Mouse (Mus musculus): ENCODE data around the gene Il19. TPM values are rescaled to one million over a fixed set of nuclear protein-coding genes. Genes with fewer than 3 reads are reported as not detected.

Il19 gene
- polyA plus RNA-seq, 1 experiment = not detected

DNA sequence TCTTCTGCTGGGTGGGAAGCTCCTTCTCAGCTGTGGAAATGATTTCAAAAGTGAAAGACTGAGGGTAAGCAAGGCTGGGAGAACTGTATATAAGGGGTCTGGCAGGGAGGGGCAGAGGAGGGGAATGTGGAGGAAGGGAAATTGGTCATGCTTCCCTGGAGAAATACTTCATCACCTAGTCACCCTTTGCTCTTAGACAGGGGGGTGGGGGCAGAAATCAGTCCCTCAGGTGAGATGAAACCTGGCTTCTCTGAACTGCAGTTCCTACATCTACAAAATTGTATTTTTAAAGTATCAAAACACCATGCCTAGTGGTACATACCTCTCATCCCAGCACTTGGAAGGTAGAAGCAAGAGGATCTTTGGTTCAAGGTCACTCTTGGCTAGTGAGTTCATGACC, 52.6 kb downstream of the Il19 start, which contains the start of gene Il24:
Il24 (minus strand) TSS at position 101 of the 400 bp plus-strand sequence.
- no peak within 1 kb of the TSS for H3K27ac ChIP-seq (ENCODE audit: insufficient read depth, low read depth, low read length)
- no peak within 1 kb of the TSS for H3K4me3 ChIP-seq (ENCODE audit: insufficient read depth, low read depth, low read length)
- no peak for TF ChIP-seq CTCF (IDR thresholded peaks at IDR 0.05; ENCODE audit: insufficient read depth, low read depth, low read length)
- TF ChIP-seq POLR2A (IDR thresholded peaks at IDR 0.05; ENCODE audit: insufficient read depth, low read depth, low read length) = no peak
- no peaks in the 10 kb centered on the region; the same call in 1 of the 2 replicates for H3K4me1 ChIP-seq (ENCODE audit: control insufficient read depth, insufficient read depth, low read length)

DNA sequence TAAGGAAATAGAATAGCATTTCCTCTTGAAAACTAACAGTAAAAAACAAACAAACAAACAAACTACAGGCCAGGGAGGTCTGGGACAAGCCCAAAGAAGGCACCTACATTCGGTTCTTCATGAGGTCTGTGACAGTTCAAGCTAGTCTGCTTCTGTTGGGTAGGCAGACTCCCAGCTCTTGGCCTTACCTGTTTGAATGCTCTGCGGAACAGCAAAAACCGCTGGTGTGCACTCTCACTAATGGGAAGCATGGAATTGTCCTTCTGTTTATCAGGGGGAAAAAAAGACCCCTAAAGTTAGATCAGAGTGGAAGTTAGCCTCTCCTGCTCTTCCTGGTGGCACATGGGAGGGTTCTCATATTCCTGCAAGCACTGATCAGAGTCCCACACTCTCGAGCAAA, 56.8 kb downstream of the Il19 start:
- Histone ChIP-seq H3K27ac (ENCODE audit: insufficient read depth, low read depth, low read length) (no peak overlapping the region), H3K4me1 (ENCODE audit: control insufficient read depth, insufficient read depth, low read length) (peaks cover 3% of the 10 kb centered on the region), H3K4me3 (ENCODE audit: insufficient read depth, low read depth, low read length) (no peak overlapping the region)
- TF ChIP-seq CTCF (IDR thresholded peaks at IDR 0.05; ENCODE audit: insufficient read depth, low read depth, low read length) = no peak
- no peak for TF ChIP-seq POLR2A (IDR thresholded peaks at IDR 0.05; ENCODE audit: insufficient read depth, low read depth, low read length)
- 92% methylated on average over 4 of the region's 4 CpGs for WGBS

Other genes with a start within 250 kb of the Il19 start
- not detected in 2 replicates for gene Gm29427, start 224.3 kb downstream of the Il19 start, polyA plus RNA-seq (2012; ENCODE audit: insufficient read depth, insufficient read length, low replicate concordance, missing spikeins)
- not detected in 2 replicates for gene Yod1, start 222.8 kb downstream of the Il19 start, polyA plus RNA-seq (2012; ENCODE audit: insufficient read depth, insufficient read length, low replicate concordance, missing spikeins)
- gene Pfkfb2, start 210.9 kb downstream of the Il19 start, polyA plus RNA-seq (2012; ENCODE audit: insufficient read depth, insufficient read length, low replicate concordance, missing spikeins) = not detected in 2 replicates
- gene AA986860, start 208.1 kb downstream of the Il19 start, polyA plus RNA-seq (2012; ENCODE audit: insufficient read depth, insufficient read length, low replicate concordance, missing spikeins) = not detected in 2 replicates
- gene Fcamr, start 139.2 kb downstream of the Il19 start, polyA plus RNA-seq (2012; ENCODE audit: insufficient read depth, insufficient read length, low replicate concordance, missing spikeins) = not detected in 2 replicates
- not detected in 2 replicates for gene Pigr, start 113.4 kb downstream of the Il19 start, polyA plus RNA-seq (2012; ENCODE audit: insufficient read depth, insufficient read length, low replicate concordance, missing spikeins)
- not detected in 2 replicates for gene Fcmr, start 74.4 kb downstream of the Il19 start, polyA plus RNA-seq (2012; ENCODE audit: insufficient read depth, insufficient read length, low replicate concordance, missing spikeins)
- gene Il24, start 52.7 kb downstream of the Il19 start, polyA plus RNA-seq (2012; ENCODE audit: insufficient read depth, insufficient read length, low replicate concordance, missing spikeins) = not detected in 2 replicates
- not detected in 2 replicates for gene Il20, start 28.7 kb downstream of the Il19 start, polyA plus RNA-seq (2012; ENCODE audit: insufficient read depth, insufficient read length, low replicate concordance, missing spikeins)
- not detected in 2 replicates for gene Il10, start 79.7 kb upstream of the Il19 start, polyA plus RNA-seq (2012; ENCODE audit: insufficient read depth, insufficient read length, low replicate concordance, missing spikeins)
- not detected in 2 replicates for gene Mapkapk2, start 157.7 kb upstream of the Il19 start, polyA plus RNA-seq (2012; ENCODE audit: insufficient read depth, insufficient read length, low replicate concordance, missing spikeins)
- not detected in 2 replicates for gene Dyrk3, start 198.2 kb upstream of the Il19 start, polyA plus RNA-seq (2012; ENCODE audit: insufficient read depth, insufficient read length, low replicate concordance, missing spikeins)
- not detected in 2 replicates for gene Eif2d, start 213.1 kb upstream of the Il19 start, polyA plus RNA-seq (2012; ENCODE audit: insufficient read depth, insufficient read length, low replicate concordance, missing spikeins)